Mouse (Mus musculus) hindbrain, embryonic 16.5 days (tissue): ENCODE results near the gene Prex1. TPM values are rescaled to one million over a fixed set of nuclear protein-coding genes. Genes with fewer than 3 reads are reported as not detected.

ENCODE experiments used
- ATAC-seq: fragments of 200-750 bp; cut with Nextera tagmentation; 2 replicates; pipeline ENCODE4 v1.8.0; 2017; ENCODE audit warnings: moderate TSS enrichment, moderate library complexity
- H3K27ac ChIP-seq: fragments of 300-500 bp; sonication (generic); 2 replicates; pipeline ENCODE4 v1.5.1; 2014; ENCODE audit warnings: low read depth, mild to moderate bottlenecking, control low read depth, low read length, moderate library complexity
- H3K27me3 ChIP-seq: fragments of 300-500 bp; sonication (generic); replicated peaks from 2 replicates; pipeline ENCODE4 v1.6.1; 2014; ENCODE audit warnings: low read length; ENCODE audit not compliant: control insufficient read depth, insufficient read depth
- H3K36me3 ChIP-seq: fragments of 300-500 bp; sonication (generic); 2 replicates; pipeline ENCODE4 v1.6.1; 2014; ENCODE audit warnings: mild to moderate bottlenecking, low read length, moderate library complexity, mixed read lengths; ENCODE audit not compliant: control insufficient read depth, insufficient read depth
- H3K4me1 ChIP-seq: fragments of 300-500 bp; sonication (generic); 2 replicates; pipeline ENCODE4 v1.6.1; 2014; ENCODE audit warnings: low read depth, low read length; ENCODE audit not compliant: control insufficient read depth, insufficient read depth
- H3K4me2 ChIP-seq: fragments of 300-500 bp; sonication (generic); 2 replicates; pipeline ENCODE4 v1.6.1; 2014; ENCODE audit warnings: mild to moderate bottlenecking, low read length, control low read depth, moderate library complexity
- H3K4me3 ChIP-seq: fragments of 300-500 bp; sonication (generic); 2 replicates; pipeline ENCODE4 v1.5.1; 2014; ENCODE audit warnings: mild to moderate bottlenecking, low read length, control low read depth, moderate library complexity
- H3K9ac ChIP-seq: fragments of 300-500 bp; sonication (generic); 2 replicates; pipeline ENCODE4 v1.6.1; 2014; ENCODE audit warnings: low read depth, mild to moderate bottlenecking, control low read depth, low read length, moderate library complexity
- H3K9me3 ChIP-seq: fragments of 300-500 bp; sonication (generic); 2 replicates; pipeline ENCODE4 v1.6.1; 2014; ENCODE audit warnings: mild to moderate bottlenecking, low read length, moderate library complexity; ENCODE audit not compliant: control insufficient read depth
- WGBS: fragments of 180-500 bp; shearing (Covaris S2); extraction: QIAGEN DNeasy Blood & Tissue Kit; methylation state at CpG from one replicate; pipeline ENCODE4 v1.1.7; 2014; 5-methylcytosine and 5-hydroxymethylcytosine counted together
- polyA plus RNA-seq: library from polyadenylated mRNA; unstranded; fragments of >200 nt; fragmentation: Nextera tagmentation; extraction: Ambion mirVana; gene quantifications from 2 replicates; pipeline ENCODE4 v1.2.1, GENCODE M21; 2015

Gene Prex1
- polyA plus RNA-seq, 1 experiment from 2014 or later: 27.3 TPM

- H3K9ac ChIP-seq: no peak overlapping the region
- ATAC-seq: no peak
- H3K36me3 ChIP-seq: peaks cover 6% of the 10 kb centered on the region; the same call in 1 of the 2 replicates
- WGBS: 83% methylated on average over 8 of the region's 8 CpGs
- no peaks in the 10 kb centered on the region for H3K27me3 ChIP-seq
- peaks cover 4% of the 10 kb centered on the region; the same call in 1 of the 2 replicates for H3K4me1 ChIP-seq
- H3K9me3 ChIP-seq: no peaks in the 10 kb centered on the region
- H3K4me3 ChIP-seq: no peak overlapping the region
- no peak overlapping the region for H3K27ac ChIP-seq
- H3K4me2 ChIP-seq: no peak overlapping the region
Measured at GRCm38 (mm10) chr2:166642581-166642987, 71.0 kb downstream of the Prex1 start.

- no peak overlapping the region for H3K4me2 ChIP-seq
- H3K27ac ChIP-seq: no peak overlapping the region
- no peaks in the 10 kb centered on the region for H3K27me3 ChIP-seq
- WGBS: 89% methylated on average over 5 of the region's 5 CpGs
- no peaks in the 10 kb centered on the region for H3K9me3 ChIP-seq
- ATAC-seq: no peak
- peaks cover 6% of the 10 kb centered on the region; the same call in 1 of the 2 replicates for H3K36me3 ChIP-seq
- no peak overlapping the region for H3K4me3 ChIP-seq
- H3K9ac ChIP-seq: no peak overlapping the region
- peaks cover 5% of the 10 kb centered on the region for H3K4me1 ChIP-seq
Measured at GRCm38 (mm10) chr2:166639750-166640149, 73.9 kb downstream of the Prex1 start.

GRCm38 (mm10) chr2:166638947-166639641, 74.5 kb downstream of the Prex1 start:
- H3K4me3 ChIP-seq: no peak overlapping the region
- H3K9me3 ChIP-seq: no peaks in the 10 kb centered on the region
- H3K4me1 ChIP-seq: peaks cover 5% of the 10 kb centered on the region
- 78% methylated on average over 18 of the region's 18 CpGs for WGBS
- H3K9ac ChIP-seq: no peak overlapping the region
- ATAC-seq: no peak
- no peak overlapping the region for H3K4me2 ChIP-seq
- peaks cover 6% of the 10 kb centered on the region; the same call in 1 of the 2 replicates for H3K36me3 ChIP-seq
- H3K27ac ChIP-seq: no peak overlapping the region
- H3K27me3 ChIP-seq: no peaks in the 10 kb centered on the region

- WGBS: 73% methylated on average over 13 of the region's 13 CpGs
- Histone ChIP-seq H3K27ac (no peak overlapping the region), H3K27me3 (no peaks in the 10 kb centered on the region), H3K4me3 (no peak overlapping the region), H3K9ac (no peak overlapping the region), H3K4me2 (no peak overlapping the region), H3K9me3 (no peaks in the 10 kb centered on the region), H3K4me1 (peaks cover 5% of the 10 kb centered on the region), H3K36me3 (peaks cover 6% of the 10 kb centered on the region; the same call in 1 of the 2 replicates)
- no peak for ATAC-seq
Measured at GRCm38 (mm10) chr2:166638079-166638800, 75.4 kb downstream of the Prex1 start.

- H3K36me3 ChIP-seq: peaks cover 7% of the 10 kb centered on the region
- 74% methylated on average over 4 of the region's 4 CpGs for WGBS
- H3K4me3 ChIP-seq: no peak overlapping the region
- no peak for ATAC-seq
- H3K4me1 ChIP-seq: peaks cover 5% of the 10 kb centered on the region
- H3K9me3 ChIP-seq: no peaks in the 10 kb centered on the region
- no peak overlapping the region for H3K4me2 ChIP-seq
- H3K9ac ChIP-seq: no peak overlapping the region
- no peaks in the 10 kb centered on the region for H3K27me3 ChIP-seq
- no peak overlapping the region for H3K27ac ChIP-seq
Measured at GRCm38 (mm10) chr2:166637673-166637990, 76.0 kb downstream of the Prex1 start.

- H3K4me1 ChIP-seq: peaks cover 5% of the 10 kb centered on the region
- no peaks in the 10 kb centered on the region for H3K9me3 ChIP-seq
- no peak overlapping the region for H3K4me2 ChIP-seq
- H3K9ac ChIP-seq: no peak overlapping the region; the same call in 1 of the 2 replicates
- peak; percentile 77 for ATAC-seq
- H3K27ac ChIP-seq: 0 out of 2 replicates have a peak overlapping the region, but pooled peaks have one; percentile 13
- H3K27me3 ChIP-seq: no peaks in the 10 kb centered on the region
- WGBS: 27% methylated on average over 17 of the region's 17 CpGs
- no peak overlapping the region for H3K4me3 ChIP-seq
- H3K36me3 ChIP-seq: peaks cover 9% of the 10 kb centered on the region
Measured at GRCm38 (mm10) chr2:166636867-166637672, 76.6 kb downstream of the Prex1 start.

- Histone ChIP-seq H3K27me3 (no peaks in the 10 kb centered on the region), H3K9ac (no peak overlapping the region), H3K4me2 (no peak overlapping the region), H3K4me1 (peaks cover 5% of the 10 kb centered on the region), H3K9me3 (no peaks in the 10 kb centered on the region), H3K4me3 (no peak overlapping the region), H3K27ac (no peak overlapping the region), H3K36me3 (peaks cover 7% of the 10 kb centered on the region)
- ATAC-seq: no peak
- WGBS: 80% methylated on average over 10 of the region's 10 CpGs
Measured at GRCm38 (mm10) chr2:166635521-166635920, 78.1 kb downstream of the Prex1 start.

- peaks cover 5% of the 10 kb centered on the region for H3K4me1 ChIP-seq
- H3K36me3 ChIP-seq: peaks cover 2% of the 10 kb centered on the region; the same call in 1 of the 2 replicates
- no peak overlapping the region for H3K4me2 ChIP-seq
- no peaks in the 10 kb centered on the region for H3K27me3 ChIP-seq
- no peak overlapping the region for H3K4me3 ChIP-seq
- peak; percentile 19; the same call in 1 of the 2 replicates for ATAC-seq
- H3K9ac ChIP-seq: no peak overlapping the region
- WGBS: 78% methylated on average over 13 of the region's 13 CpGs
- H3K9me3 ChIP-seq: no peaks in the 10 kb centered on the region
- no peak overlapping the region for H3K27ac ChIP-seq
Measured at GRCm38 (mm10) chr2:166632571-166633361, 80.9 kb downstream of the Prex1 start.
